Mouse (Mus musculus) stomach, embryonic 16.5 days (tissue): ENCODE results near the gene Aff3. TPM values are rescaled to one million over a fixed set of nuclear protein-coding genes. Genes with fewer than 3 reads are reported as not detected.

ENCODE experiments used
- ATAC-seq: fragments of 200-750 bp; cut with Nextera tagmentation; 2 replicates; pipeline ENCODE4 v1.8.0; 2017; ENCODE audit warnings: moderate number of reproducible peaks, moderate TSS enrichment; ENCODE audit not compliant: insufficient read depth, low FRiP score
- H3K27ac ChIP-seq: fragments of 300-500 bp; sonication (generic); 2 replicates; pipeline ENCODE4 v1.5.1; 2014; ENCODE audit warnings: low read length
- H3K27me3 ChIP-seq: fragments of 300-500 bp; sonication (generic); 2 replicates; pipeline ENCODE4 v1.6.1; 2014; ENCODE audit warnings: low read length, control low read depth, mixed read lengths; ENCODE audit not compliant: control insufficient read depth, insufficient read depth
- H3K36me3 ChIP-seq: fragments of 300-500 bp; sonication (generic); 2 replicates; pipeline ENCODE4 v1.6.1; 2014; ENCODE audit warnings: low read length; ENCODE audit not compliant: control insufficient read depth, insufficient read depth
- H3K4me1 ChIP-seq: fragments of 300-500 bp; sonication (generic); 2 replicates; pipeline ENCODE4 v1.6.1; 2014; ENCODE audit warnings: low read length, control low read depth, mixed read lengths; ENCODE audit not compliant: control insufficient read depth, insufficient read depth
- H3K4me2 ChIP-seq: fragments of 300-500 bp; sonication (generic); 2 replicates; pipeline ENCODE4 v1.6.1; 2014; ENCODE audit warnings: low read depth, low read length, mixed read lengths
- H3K4me3 ChIP-seq: fragments of 300-500 bp; sonication (generic); replicated peaks from 2 replicates; pipeline ENCODE4 v1.5.1; 2014; ENCODE audit warnings: mild to moderate bottlenecking, low read length
- H3K9ac ChIP-seq: fragments of 300-500 bp; sonication (generic); 2 replicates; pipeline ENCODE4 v1.6.1; 2014; ENCODE audit warnings: low read length
- H3K9me3 ChIP-seq: fragments of 300-500 bp; sonication (generic); replicated peaks from 2 replicates; pipeline ENCODE4 v1.6.1; 2016; ENCODE audit warnings: low read length, control low read depth; ENCODE audit not compliant: control insufficient read depth
- WGBS: fragments of 180-500 bp; shearing (Covaris S2); extraction: QIAGEN DNeasy Blood & Tissue Kit; methylation state at CpG from one replicate; pipeline ENCODE4 v1.1.7; 2014; 5-methylcytosine and 5-hydroxymethylcytosine counted together
- polyA plus RNA-seq: library from polyadenylated mRNA; unstranded; fragments of >200 nt; fragmentation: Nextera tagmentation; extraction: Ambion mirVana; gene quantifications from 2 replicates; pipeline ENCODE4 v1.2.1, GENCODE M21; 2015

The Aff3 gene
- polyA plus RNA-seq, 1 experiment from 2014 or later: 3.0 TPM

- no peaks in the 10 kb centered on the region for H3K27me3 ChIP-seq
- WGBS: 79% methylated on average over 10 of the region's 10 CpGs
- H3K36me3 ChIP-seq: no peaks in the 10 kb centered on the region
- H3K27ac ChIP-seq: no peak overlapping the region
- no peak overlapping the region for H3K9ac ChIP-seq
- H3K4me2 ChIP-seq: no peak overlapping the region
- ATAC-seq: no peak
- no peaks in the 10 kb centered on the region for H3K9me3 ChIP-seq
- no peak overlapping the region for H3K4me3 ChIP-seq
- H3K4me1 ChIP-seq: peaks cover 2% of the 10 kb centered on the region; the same call in 1 of the 2 replicates
Observed at GRCm38 (mm10) chr1:38683158-38683721, 18.5 kb upstream of the Aff3 start.

GRCm38 (mm10) chr1:38679890-38680289, 15.1 kb upstream of the Aff3 start:
- H3K9ac ChIP-seq: no peak overlapping the region
- H3K4me3 ChIP-seq: no peak overlapping the region
- no peaks in the 10 kb centered on the region for H3K9me3 ChIP-seq
- WGBS: 56% methylated on average over 8 of the region's 8 CpGs
- no peaks in the 10 kb centered on the region for H3K27me3 ChIP-seq
- ATAC-seq: no peak
- H3K4me1 ChIP-seq: peaks cover 2% of the 10 kb centered on the region; the same call in 1 of the 2 replicates
- H3K27ac ChIP-seq: no peak overlapping the region
- H3K36me3 ChIP-seq: no peaks in the 10 kb centered on the region
- no peak overlapping the region for H3K4me2 ChIP-seq

GRCm38 (mm10) chr1:38671756-38672155, 7.0 kb upstream of the Aff3 start:
- no peaks in the 10 kb centered on the region for H3K9me3 ChIP-seq
- no peak overlapping the region for H3K27ac ChIP-seq
- WGBS: 68% methylated on average over 3 of the region's 3 CpGs
- no peak overlapping the region for H3K4me2 ChIP-seq
- H3K27me3 ChIP-seq: no peaks in the 10 kb centered on the region
- H3K4me3 ChIP-seq: no peak overlapping the region
- H3K4me1 ChIP-seq: 0 out of 2 replicates have a peak, but pooled peaks cover 5% of the 10 kb centered on the region
- no peak overlapping the region for H3K9ac ChIP-seq
- no peaks in the 10 kb centered on the region for H3K36me3 ChIP-seq
- ATAC-seq: no peak

GRCm38 (mm10) chr1:38671019-38671418, 6.3 kb upstream of the Aff3 start:
- Histone ChIP-seq H3K9me3 (no peaks in the 10 kb centered on the region), H3K36me3 (no peaks in the 10 kb centered on the region), H3K4me3 (no peak overlapping the region), H3K27ac (no peak overlapping the region), H3K27me3 (no peaks in the 10 kb centered on the region), H3K9ac (no peak overlapping the region), H3K4me1 (peaks cover 5% of the 10 kb centered on the region; the same call in 1 of the 2 replicates), H3K4me2 (no peak overlapping the region)
- no peak for ATAC-seq
- WGBS: 74% methylated on average over 5 of the region's 5 CpGs

GRCm38 (mm10) chr1:38668327-38668726, 3.6 kb upstream of the Aff3 start:
- WGBS: 84% methylated on average over 10 of the region's 10 CpGs
- no peaks in the 10 kb centered on the region for H3K27me3 ChIP-seq
- no peaks in the 10 kb centered on the region for H3K36me3 ChIP-seq
- no peaks in the 10 kb centered on the region for H3K9me3 ChIP-seq
- peaks cover 5% of the 10 kb centered on the region; the same call in 1 of the 2 replicates for H3K4me1 ChIP-seq
- no peak for ATAC-seq
- no peak overlapping the region for H3K9ac ChIP-seq
- no peak overlapping the region for H3K4me3 ChIP-seq
- H3K27ac ChIP-seq: no peak overlapping the region
- no peak overlapping the region for H3K4me2 ChIP-seq

- ATAC-seq: no peak
- WGBS: 79% methylated on average over 9 of the region's 9 CpGs
Observed at GRCm38 (mm10) chr1:38667892-38668291, 3.1 kb upstream of the Aff3 start.

GRCm38 (mm10) chr1:38666766-38667118, 2.0 kb upstream of the Aff3 start:
- Histone ChIP-seq H3K4me1 (peaks cover 5% of the 10 kb centered on the region; the same call in 1 of the 2 replicates), H3K4me2 (peak overlapping the region; percentile 32)
- peak; percentile 54; the same call in 1 of the 2 replicates for ATAC-seq

More at GRCm38 (mm10) chr1:38667892-38668291, 3.1 kb upstream of the Aff3 start:
- Histone ChIP-seq H3K27ac (no peak overlapping the region), H3K4me3 (no peak overlapping the region), H3K9ac (no peak overlapping the region), H3K36me3 (no peaks in the 10 kb centered on the region), H3K27me3 (no peaks in the 10 kb centered on the region), H3K4me1 (peaks cover 5% of the 10 kb centered on the region; the same call in 1 of the 2 replicates), H3K9me3 (no peaks in the 10 kb centered on the region), H3K4me2 (no peak overlapping the region)

GRCm38 (mm10) chr1:38666111-38666765, 1.5 kb upstream of the Aff3 start:
- H3K27me3 ChIP-seq: no peaks in the 10 kb centered on the region
- H3K4me3 ChIP-seq: no peak overlapping the region
- peak; percentile 89 for ATAC-seq
- peak overlapping the region; percentile 65 for H3K27ac ChIP-seq
- no peaks in the 10 kb centered on the region for H3K36me3 ChIP-seq
- peak overlapping the region; percentile 32 for H3K4me2 ChIP-seq
- WGBS: 47% methylated on average over 5 of the region's 5 CpGs
- peaks cover 5% of the 10 kb centered on the region; the same call in 1 of the 2 replicates for H3K4me1 ChIP-seq
- H3K9ac ChIP-seq: no peak overlapping the region
- no peaks in the 10 kb centered on the region for H3K9me3 ChIP-seq

More at GRCm38 (mm10) chr1:38666766-38667118, 2.0 kb upstream of the Aff3 start:
- Histone ChIP-seq H3K36me3 (no peaks in the 10 kb centered on the region), H3K27ac (peak overlapping the region; percentile 65), H3K9ac (no peak overlapping the region), H3K4me3 (no peak overlapping the region), H3K27me3 (no peaks in the 10 kb centered on the region), H3K9me3 (no peaks in the 10 kb centered on the region)
- 37% methylated on average over 10 of the region's 10 CpGs for WGBS

GRCm38 (mm10) chr1:38665611-38666010, 856 bp upstream of the Aff3 start:
- 75% methylated on average over 1 of the region's 1 CpGs for WGBS
- no peak overlapping the region for H3K4me3 ChIP-seq
- peak overlapping the region; percentile 53; the same call in 1 of the 2 replicates for H3K27ac ChIP-seq
- peaks cover 5% of the 10 kb centered on the region; the same call in 1 of the 2 replicates for H3K4me1 ChIP-seq
- no peaks in the 10 kb centered on the region for H3K27me3 ChIP-seq
- H3K9ac ChIP-seq: no peak overlapping the region
- H3K36me3 ChIP-seq: no peaks in the 10 kb centered on the region
- no peak for ATAC-seq
- no peaks in the 10 kb centered on the region for H3K9me3 ChIP-seq
- no peak overlapping the region for H3K4me2 ChIP-seq
